Comparison of ENCODE assay signal across 9 mouse cellular contexts in the genomic region with DNA sequence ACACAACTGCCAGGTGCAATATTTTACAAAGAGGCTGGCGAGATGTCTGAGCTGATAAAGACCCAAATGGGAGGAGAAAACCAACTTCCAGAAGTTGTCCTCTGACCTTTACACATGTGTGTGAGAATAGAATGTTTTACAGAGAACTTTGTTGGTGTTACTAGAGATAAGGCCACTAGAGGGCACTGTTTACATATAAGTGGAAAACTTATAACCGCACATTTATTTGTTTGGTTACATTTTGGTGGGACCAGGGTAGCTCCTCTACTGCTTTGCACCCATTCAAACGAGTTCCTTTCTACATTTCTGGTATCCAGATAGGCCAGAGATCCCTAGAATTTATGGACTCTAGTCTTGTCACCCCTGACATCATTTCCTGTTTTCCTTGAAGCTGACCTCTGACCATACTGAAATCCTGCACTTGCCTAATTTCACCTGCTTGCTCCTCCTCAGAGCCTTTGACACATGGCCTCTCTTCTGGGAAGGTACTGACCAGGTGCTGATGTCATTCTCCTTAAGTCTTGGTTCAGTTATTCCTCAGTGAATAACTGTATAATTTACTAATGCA. TPM values are rescaled to one million over a fixed set of nuclear protein-coding genes. Genes with fewer than 3 reads are reported as not detected.
A peak's percentile ranks its signal among the peaks of the same experiment; 100 is the strongest.
DNase-seq lines count a peak whose midpoint lies in the region; TF ChIP-seq lines count a peak whose summit lies in the region.
"Had no signal": no experiment of that assay in that cellular context is flagged by ENCODE, and none has a peak within 500 bp of the region (broad histone marks: within the 10 kb centered on the region; RNA-seq: fewer than 3 reads in every experiment).

No protein-coding gene starts in this region.

- no peak overlapping the region for H3K9ac ChIP-seq in ES-E14 (ENCODE audit: insufficient read depth, low read depth, low read length, poor library complexity, severe bottlenecking)

- intact Hi-C loops in gastrocnemius, postnatal 14 days (cut with DNase I; ENCODE audit: low total_unique reads) = loop anchor here (10.0 kb wide), 1 partner anchor 49 kb away; no protein-coding TSS in a partner anchor

- DNase-seq in adrenal gland, postnatal 14 days = peak; percentile 16
- DNase-seq in adrenal gland, postnatal 36 days = no peak
- peak; percentile 33 to 50 for DNase-seq in layer of hippocampus, adult 2 months (ENCODE audit: low spot score in 2 of 2)
- no peak for DNase-seq in layer of hippocampus, adult 8-10 months (ENCODE audit: low spot score in 2 of 2)
- no peak for DNase-seq in ES-E14 (ENCODE audit: low read depth, low spot score)
- peak; percentile 38 for DNase-seq in embryo, embryonic 9.5 days (ENCODE audit: extremely low spot score)
- peak; percentile 80 for DNase-seq in retina, postnatal 1 day
- DNase-seq in gastrocnemius, postnatal 14 days = no peak

- H3K4me1 ChIP-seq in ES-E14 (ENCODE audit: control insufficient read depth in 2 of 2, insufficient read depth in 2 of 2, low read length in 2 of 2, poor library complexity in 1 of 2) = no peaks in the 10 kb centered on the region; a peak in 1 of 4 replicates

- no peak overlapping the region; the same call in 1 of the 2 replicates for H3K4me3 ChIP-seq in layer of hippocampus, adult 2 months
- H3K4me3 ChIP-seq in ES-E14 (ENCODE audit: insufficient read depth in 1 of 2, low read depth in 1 of 2, low read length in 2 of 2, poor library complexity in 1 of 2, severe bottlenecking in 1 of 2) = no peak overlapping the region
- H3K4me3 ChIP-seq: myocyte had no signal

- H3K36me3 ChIP-seq in ES-E14 (ENCODE audit: control insufficient read depth, insufficient read depth, low read length, poor library complexity, severe bottlenecking) = no peaks in the 10 kb centered on the region

- in situ Hi-C loops in ES-E14 (cut with MboI; ENCODE audit: low sequenced_read_pairs in 2 of 2, unreplicated experiment in 2 of 2) = loop anchor here (5.0 to 10.0 kb wide), 2 partner anchors 127 to 131 kb away; no protein-coding TSS in a partner anchor

- peak; percentile 94 for TF ChIP-seq CTCF in layer of hippocampus, adult 2 months (conservative IDR thresholded peaks at IDR 0.05)

- H3K27ac ChIP-seq in layer of hippocampus, adult 2 months = no peak overlapping the region
- no peak overlapping the region for H3K27ac ChIP-seq in ES-E14 (ENCODE audit: insufficient read depth, low read depth, low read length, poor library complexity, severe bottlenecking)

- H3K9me3 ChIP-seq in ES-E14 (ENCODE audit: control insufficient read depth, insufficient read depth, low read depth, low read length) = no peaks in the 10 kb centered on the region

TF ChIP-seq in ES-E14, 5 proteins besides CTCF, POLR2A, EP300 and RAD21:
- TF ChIP-seq ZNF384 (IDR thresholded peaks at IDR 0.05; ENCODE audit: low read depth, low read length) = no peak
- TF ChIP-seq ZC3H11A (IDR thresholded peaks at IDR 0.05; ENCODE audit: borderline replicate concordance, low read depth, low read length) = peak; percentile 42; the same call in 1 of the 2 replicates

RNA-seq across cellular contexts. Expression of gene Aaed1, which starts 3.1 kb away (rescaled TPM):
- total RNA-seq in adrenal gland, postnatal 14 days (2021) = 48.3 and 50.7 TPM in 2 replicates
- 10 to 100 TPM; 34.1 to 50.3 TPM for total RNA-seq in adrenal gland, postnatal 36 days (2021)
- 10 to 100 TPM; 15.2 to 16.4 TPM for total RNA-seq in layer of hippocampus, adult 2 months (2021)
- total RNA-seq in layer of hippocampus, adult 8-10 months (2022) = 10 to 100 TPM; 17.0 to 25.9 (median 18.8) TPM
- total RNA-seq in ES-E14 (2012; rRNA removed) = 7.1 and 10.7 TPM in 2 replicates
- total RNA-seq in gastrocnemius, postnatal 14 days (2021) = 10 to 100 TPM; 27.8 to 31.9 TPM

RNA-seq across cellular contexts. Expression of gene Cdc14b, which starts 40.5 kb away (rescaled TPM):
- 10.0 and 10.6 TPM in 2 replicates for total RNA-seq in adrenal gland, postnatal 14 days (2021)
- total RNA-seq in adrenal gland, postnatal 36 days (2021) = 10 to 100 TPM in 1 of 2 experiments, 1 to 10 TPM in 1; 9.9 to 11.3 TPM
- 10 to 100 TPM in 1 of 2 experiments, 1 to 10 TPM in 1; 9.8 to 14.2 TPM for total RNA-seq in layer of hippocampus, adult 2 months (2021)
- 10 to 100 TPM; 10.9 to 15.5 (median 13.2) TPM for total RNA-seq in layer of hippocampus, adult 8-10 months (2022)
- 12.3 and 12.8 TPM in 2 replicates for total RNA-seq in ES-E14 (2012; rRNA removed)
- total RNA-seq in gastrocnemius, postnatal 14 days (2021) = 1 to 10 TPM; 4.0 to 4.4 TPM

RNA-seq across cellular contexts. Expression of gene Ctsl, which starts 55.1 kb away (rescaled TPM):
- total RNA-seq in adrenal gland, postnatal 14 days (2021) = 306 and 371 TPM in 2 replicates
- total RNA-seq in adrenal gland, postnatal 36 days (2021) = 100 to 1,000 TPM; 206 to 799 TPM
- 100 to 1,000 TPM; 111 to 113 TPM for total RNA-seq in layer of hippocampus, adult 2 months (2021)
- total RNA-seq in layer of hippocampus, adult 8-10 months (2022) = 100 to 1,000 TPM; 110 to 244 (median 174) TPM
- total RNA-seq in ES-E14 (2012; rRNA removed) = 322 and 326 TPM in 2 replicates
- total RNA-seq in gastrocnemius, postnatal 14 days (2021) = 100 to 1,000 TPM; 132 to 141 TPM

Comparison
In these comparisons a context has a peak if more than half of its experiments do, and no peak if none do; other contexts are left out.
1. DNase-seq: peak in adrenal gland, postnatal 14 days (single experiment), layer of hippocampus, adult 2 months (2 of 2), embryo, embryonic 9.5 days (single experiment) and retina, postnatal 1 day (single experiment); none in adrenal gland, postnatal 36 days (0 of 2), layer of hippocampus, adult 8-10 months (0 of 2), ES-E14 (single experiment) and gastrocnemius, postnatal 14 days (single experiment).